Mouse (Mus musculus) WW6 (cell line): Measurements from ENCODE around the gene Ephb1.

ENCODE experiments used
- DNase-seq: peaks from one replicate; pipeline ENCODE4 v3.0.0-alpha.2; 2013; ENCODE audit warnings: low read depth, low spot score

The Ephb1 gene

GRCm38 (mm10) chr9:102249124-102249816 lies 105.2 kb downstream of the Ephb1 start:
- no peak for DNase-seq

DNA sequence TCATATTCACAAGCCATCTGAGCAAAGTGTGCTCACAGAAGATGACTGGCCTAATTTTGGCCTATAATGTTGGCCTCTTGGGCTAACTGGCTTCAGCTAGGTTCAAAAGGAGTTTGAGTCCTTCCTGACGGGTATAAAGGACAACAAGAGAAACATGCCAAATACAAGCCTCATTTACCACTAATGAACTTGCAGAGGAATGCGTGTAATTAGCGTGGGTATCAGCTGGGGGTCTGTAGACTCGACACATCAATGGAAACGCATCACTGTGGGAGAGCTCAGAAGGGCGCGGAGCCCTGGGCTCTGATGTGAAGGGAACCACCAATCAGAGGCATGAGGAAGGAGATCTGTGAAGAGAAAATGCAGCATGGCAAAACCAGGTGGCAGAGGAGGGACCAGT lies 108.9 kb downstream of the Ephb1 start:
- DNase-seq, result no peak

DNA sequence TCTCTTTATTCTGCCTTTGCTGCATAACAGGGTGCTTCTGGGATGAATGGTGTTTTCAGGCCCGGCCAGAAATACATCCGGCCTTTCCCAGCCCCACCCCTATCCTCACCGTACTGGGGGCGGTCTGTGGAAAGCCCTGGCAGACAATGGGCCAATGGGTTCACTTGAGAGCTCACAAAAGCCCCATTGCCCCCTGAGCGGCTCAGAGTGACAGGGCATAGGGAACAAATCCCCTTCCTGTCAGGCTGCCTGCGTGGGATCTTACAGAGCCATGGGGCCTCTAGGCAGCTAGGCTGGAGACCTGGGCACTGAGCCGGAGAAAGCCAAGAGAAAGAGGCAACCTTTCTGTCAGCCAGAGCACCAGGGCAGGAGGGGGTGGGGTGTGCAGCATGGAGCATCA lies 111.2 kb downstream of the Ephb1 start:
- no peak for DNase-seq

GRCm38 (mm10) chr9:102241546-102241945 lies 112.9 kb downstream of the Ephb1 start:
- DNase-seq, result no peak

DNA sequence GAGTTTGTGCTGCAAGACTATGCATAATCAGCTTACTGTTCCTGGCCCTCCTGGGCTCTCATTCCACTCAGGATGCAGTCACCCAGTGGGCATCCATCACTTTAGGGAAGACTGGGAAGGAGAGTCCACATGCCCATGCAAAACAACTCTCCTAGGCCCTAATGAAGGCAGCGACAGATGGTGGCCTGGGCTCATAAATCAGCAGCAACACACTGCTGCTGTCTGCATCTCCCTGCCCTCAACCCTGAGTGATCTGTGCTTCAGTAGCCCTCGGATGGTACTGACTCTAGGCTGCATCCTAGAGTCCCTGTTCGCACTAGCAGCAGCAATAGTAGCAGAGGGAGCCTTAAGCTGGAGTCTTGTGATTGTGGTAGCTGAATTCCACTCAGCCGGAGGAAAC lies 114.3 kb downstream of the Ephb1 start:
- no peak for DNase-seq

- DNase-seq, result no peak
These were observed 119.0 kb downstream of the Ephb1 start for GRCm38 (mm10) chr9:102235444-102235951.

DNA sequence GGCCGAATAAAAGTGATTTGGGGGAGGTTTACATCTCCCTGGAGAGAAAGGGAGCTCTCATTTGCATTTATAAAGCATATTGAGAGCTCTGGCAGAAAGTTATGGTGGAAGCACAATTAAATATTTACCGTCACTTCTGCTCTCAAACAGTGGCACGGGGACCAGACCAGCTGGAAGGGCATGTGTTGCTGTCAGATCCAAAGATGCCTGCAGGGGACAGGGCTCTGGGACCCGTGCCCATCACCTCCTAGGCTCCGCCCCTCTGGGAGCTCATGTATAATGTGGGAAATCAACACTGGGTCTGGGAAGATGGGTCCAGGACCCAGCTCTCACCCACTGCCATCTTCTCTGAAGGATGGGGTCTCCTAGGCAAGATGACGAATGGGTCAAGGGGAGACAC lies 123.2 kb downstream of the Ephb1 start:
- DNase-seq, result no peak

- DNase-seq, result no peak
These were observed 137.5 kb downstream of the Ephb1 start for GRCm38 (mm10) chr9:102216746-102217566.

GRCm38 (mm10) chr9:102212036-102212383 lies 142.5 kb downstream of the Ephb1 start:
- no peak for DNase-seq

DNA sequence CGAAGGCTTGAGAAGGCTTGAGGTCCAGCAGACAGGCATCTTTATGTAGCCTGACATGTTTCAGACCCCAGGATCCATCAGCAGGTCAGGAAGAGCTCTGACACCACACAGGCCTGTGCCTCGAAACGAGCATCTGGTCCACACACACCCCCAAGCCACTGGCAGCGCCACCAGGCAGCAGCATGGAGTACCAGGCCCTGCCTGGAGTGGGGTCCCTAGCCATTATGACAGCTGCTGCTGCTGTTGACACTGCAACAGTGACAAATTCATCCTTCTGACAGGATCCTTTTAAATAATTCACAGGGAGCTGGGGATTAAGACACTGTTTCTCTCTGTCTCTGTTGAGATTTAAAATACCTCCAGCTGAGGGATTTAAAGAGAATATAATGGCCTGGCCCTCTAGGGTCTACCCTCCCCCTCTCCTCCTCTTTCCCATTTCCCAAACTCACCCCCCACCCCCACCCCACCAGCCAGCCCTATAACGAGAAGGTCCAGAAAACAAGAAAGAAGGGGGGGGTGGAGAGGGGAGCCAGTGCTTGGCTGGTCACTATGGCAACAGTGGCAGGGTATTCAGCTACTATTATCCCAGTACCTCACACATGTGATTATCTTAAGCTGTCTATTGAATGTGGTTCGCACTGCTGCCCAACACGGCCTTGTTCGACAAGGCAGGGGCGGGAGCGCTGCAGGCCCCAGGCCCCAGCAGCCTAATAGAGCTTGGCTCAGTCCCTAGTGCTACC lies 143.0 kb downstream of the Ephb1 start:
- no peak for DNase-seq

- DNase-seq, result peak; percentile 28
These were observed 149.0 kb downstream of the Ephb1 start for GRCm38 (mm10) chr9:102205518-102205917.

- no peak for DNase-seq
These were observed 152.6 kb downstream of the Ephb1 start for GRCm38 (mm10) chr9:102201867-102202266.

DNA sequence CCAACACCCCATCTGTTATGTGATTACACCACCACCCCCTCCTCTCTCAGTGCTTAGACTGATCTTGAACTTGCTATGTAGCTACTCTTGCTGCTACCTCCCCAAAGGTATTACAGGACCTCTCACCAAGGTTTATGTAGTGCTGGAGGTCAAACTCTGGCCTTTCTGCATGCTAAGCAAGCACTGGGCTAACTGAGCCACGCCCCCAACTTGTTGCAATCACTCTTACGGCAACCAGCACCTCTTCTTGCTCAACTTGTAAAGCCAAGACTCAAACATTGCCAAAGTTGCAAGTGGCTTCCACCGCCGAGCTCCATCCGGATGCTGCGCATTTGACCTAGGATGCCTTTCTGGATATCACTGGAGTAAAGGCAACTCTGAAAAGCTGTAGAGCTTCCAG lies 157.6 kb downstream of the Ephb1 start:
- DNase-seq, result no peak

DNA sequence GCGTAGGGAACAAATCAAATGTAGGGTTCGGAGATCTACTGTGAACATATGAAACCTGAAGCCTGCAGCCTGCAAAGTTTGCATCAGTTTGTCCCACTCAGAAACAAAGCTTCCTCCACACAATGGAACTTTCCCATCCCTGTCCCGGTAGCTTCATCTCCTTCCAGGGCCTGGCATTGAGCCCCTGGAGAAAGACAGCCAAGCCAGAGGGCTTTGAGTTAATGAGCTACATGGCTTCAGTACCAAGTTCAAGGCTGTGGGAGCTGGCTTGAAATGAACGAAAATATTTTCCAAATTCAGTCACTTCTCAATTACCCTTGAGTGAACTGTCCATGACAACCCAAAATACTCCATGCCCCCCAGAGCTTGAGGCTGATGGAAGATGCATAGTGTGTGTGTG lies 160.4 kb downstream of the Ephb1 start:
- DNase-seq, result no peak

- DNase-seq, result no peak
These were observed 161.5 kb downstream of the Ephb1 start for GRCm38 (mm10) chr9:102192724-102193685.

DNA sequence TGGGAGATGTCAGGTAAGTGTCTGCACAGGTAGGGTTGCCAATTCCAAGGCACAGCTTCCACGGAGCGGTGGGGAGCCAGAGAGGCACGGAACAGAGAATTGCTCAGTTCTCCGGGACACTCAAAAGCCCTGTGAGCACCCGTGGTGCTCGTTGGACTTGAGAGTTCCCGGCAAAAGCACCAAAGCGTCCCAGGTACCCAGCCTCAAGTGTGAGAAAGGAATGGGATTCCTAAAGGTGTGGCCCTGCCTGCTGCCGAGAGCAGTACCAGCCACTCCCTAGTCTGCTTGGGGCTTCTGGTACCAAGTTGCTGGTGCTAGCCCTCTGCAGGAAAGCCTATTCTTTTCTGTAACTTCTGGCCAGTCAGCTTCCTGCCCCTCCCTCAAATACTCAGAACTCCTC lies 164.4 kb downstream of the Ephb1 start:
- DNase-seq, result no peak

GRCm38 (mm10) chr9:102189406-102189805 lies 165.1 kb downstream of the Ephb1 start:
- DNase-seq, result no peak

GRCm38 (mm10) chr9:102183663-102184274 lies 170.7 kb downstream of the Ephb1 start:
- DNase-seq, result no peak

DNA sequence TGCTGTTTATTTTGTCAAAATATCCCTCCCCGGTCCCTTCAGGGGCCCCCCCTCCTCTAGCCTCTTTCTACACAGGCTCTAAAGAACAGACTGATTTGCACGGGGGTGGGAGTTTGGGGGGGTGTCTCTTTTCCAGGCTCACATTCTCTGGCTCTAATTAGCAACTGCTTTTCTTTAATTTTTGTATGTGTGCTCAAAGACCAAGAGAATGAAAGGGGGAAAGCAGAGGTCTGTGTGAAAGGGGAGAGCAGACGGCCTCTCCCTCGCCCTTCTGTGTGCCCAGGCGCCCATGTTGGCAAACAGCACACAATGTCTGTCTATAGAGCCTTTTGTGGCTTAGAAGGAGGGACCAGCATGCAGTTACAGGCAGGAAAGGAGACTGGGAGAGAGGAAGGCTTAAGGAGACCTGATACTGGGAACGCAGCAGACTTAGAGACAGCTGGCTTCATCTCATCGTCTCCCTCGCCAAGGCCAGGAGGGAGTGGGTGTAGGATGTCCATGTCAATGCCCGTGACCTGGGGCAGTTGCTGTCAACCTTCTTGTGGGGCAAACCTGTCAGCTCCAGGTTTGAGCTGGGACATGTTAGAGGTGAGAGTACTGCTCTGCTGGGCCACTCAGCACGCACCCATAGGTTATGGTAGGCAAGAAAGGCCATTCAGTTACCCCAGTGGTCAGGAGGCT lies 172.5 kb downstream of the Ephb1 start:
- DNase-seq, result no peak

DNA sequence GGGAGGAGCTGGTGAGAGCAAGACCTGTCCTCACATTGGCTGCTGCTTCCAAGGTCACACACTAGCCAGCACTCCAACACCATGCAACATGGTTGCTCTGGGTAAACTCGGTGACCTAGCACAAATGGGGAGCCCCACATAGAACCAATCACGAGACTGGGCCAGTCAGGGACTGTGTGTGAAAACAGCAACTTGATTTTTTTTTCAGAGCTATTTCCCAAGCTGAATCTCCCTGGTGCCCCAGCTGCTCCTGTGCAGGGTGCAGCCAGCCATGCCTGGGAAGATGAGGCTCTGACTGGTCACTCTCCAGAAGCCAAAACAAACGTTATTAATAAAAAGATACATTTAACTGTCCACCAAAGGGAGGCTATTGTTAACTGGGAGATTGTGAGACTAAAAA lies 173.2 kb downstream of the Ephb1 start:
- DNase-seq, result no peak
